Mouse (Mus musculus): ENCODE results near the gene Nav2.

DNA sequence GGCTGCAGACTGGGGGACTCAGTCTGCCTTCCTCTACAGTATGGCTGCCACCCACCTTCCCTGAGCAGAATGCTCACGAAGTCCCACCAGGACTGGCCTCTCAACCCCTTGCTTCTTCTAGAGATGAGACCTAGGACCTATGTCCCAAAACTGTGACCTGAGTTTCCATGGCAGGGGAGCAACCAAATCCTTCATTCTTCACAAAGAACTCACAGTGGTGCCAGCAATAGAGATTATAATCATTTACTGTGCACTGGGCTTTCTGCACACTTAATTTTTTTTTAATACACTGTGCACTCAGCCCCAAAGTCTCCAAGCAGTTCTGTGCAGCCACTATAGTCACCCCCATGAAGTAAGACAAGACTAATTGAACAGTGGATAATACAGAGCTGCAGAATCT, 196.3 kb downstream of the Nav2 start:
- TF ChIP-seq POLR2A (IDR thresholded peaks at IDR 0.05; ENCODE audit: insufficient read depth, low read depth, low read length) (no peak), CTCF (IDR thresholded peaks at IDR 0.05) (no peak)

Data from heart, adult 2 months (tissue).